Mouse (Mus musculus) embryonic fibroblast, embryonic 13.5 days (primary cell): ENCODE results near the gene Ccn5.

Experiments used
- CTCF ChIP-seq: IDR thresholded peaks from 2 replicates; pipeline ENCODE4 v1.5.1; 2011; ENCODE audit warnings: mild to moderate bottlenecking, control low read depth, low read length, moderate library complexity, borderline replicate concordance; ENCODE audit not compliant: insufficient read depth
- POLR2A ChIP-seq: IDR thresholded peaks from 2 replicates; pipeline ENCODE4 v1.6.1; 2011; ENCODE audit warnings: low read depth, mild to moderate bottlenecking, control low read depth, low read length, moderate library complexity

- TF ChIP-seq CTCF, result no peak
- no peak for TF ChIP-seq POLR2A
These were observed 41.8 kb upstream of the Ccn5 start for GRCm38 (mm10) chr2:163778896-163779295.
